Mouse (Mus musculus): ENCODE measurements at regions not wholly inside any gene's neighbourhood (a gene's known extent, or its start where the extent isn't known, plus 50 kb on each side); places are given as distances from the start of the nearest gene placed in this dataset.

DNA sequence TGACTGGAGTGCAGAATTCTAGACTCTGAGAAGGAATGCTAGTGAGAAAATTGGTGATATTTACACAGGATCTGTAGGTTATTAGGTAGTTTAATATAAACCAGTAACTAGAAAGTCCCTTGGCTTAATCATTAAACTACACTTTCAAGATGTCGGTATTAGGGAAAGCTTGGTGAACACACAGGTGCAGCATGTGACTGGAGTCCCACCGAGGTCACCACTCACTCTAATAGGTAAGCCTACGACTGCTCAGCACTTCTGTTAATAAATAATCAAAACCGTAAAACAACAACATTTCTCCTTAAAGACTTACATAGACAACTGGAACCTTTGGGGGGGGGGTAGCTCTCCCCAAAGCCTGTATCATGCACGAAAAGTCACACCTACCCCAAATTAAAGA is 125.1 kb downstream of the Polr2m start:
- 76% methylated on average over 5 of the region's 5 CpGs for WGBS
- TF ChIP-seq POLR2A (IDR thresholded peaks at IDR 0.05; ENCODE audit: borderline replicate concordance, extremely low read depth, insufficient read depth, insufficient read length) = no peak
- ATAC-seq (ENCODE audit: low FRiP score, low read depth) = no peak

GRCm38 (mm10) chr9:71358961-71359360 is 126.8 kb downstream of the Polr2m start:
- H3K9me3 ChIP-seq (ENCODE audit: control insufficient read depth, low read length) = no peaks in the 10 kb centered on the region
- 31% methylated on average over 4 of the region's 4 CpGs for WGBS
- no peaks in the 10 kb centered on the region for H3K27me3 ChIP-seq (ENCODE audit: control insufficient read depth, insufficient read depth, low read length)
- H3K36me3 ChIP-seq (ENCODE audit: control insufficient read depth, insufficient read depth, low read length) = no peaks in the 10 kb centered on the region
- H3K27ac ChIP-seq (replicated peaks; ENCODE audit: low read depth, low read length) = no peak overlapping the region
- no peak overlapping the region for H3K4me2 ChIP-seq (replicated peaks; ENCODE audit: low read depth, low read length, severe bottlenecking)
- no peaks in the 10 kb centered on the region for H3K4me1 ChIP-seq (ENCODE audit: control insufficient read depth, insufficient read depth, low read length)
- H3K9ac ChIP-seq (ENCODE audit: low read depth, low read length, severe bottlenecking) = no peak overlapping the region
- ATAC-seq (ENCODE audit: low FRiP score, low read depth) (no peak), DNase-seq (ENCODE audit: low spot score) (peak; percentile 49)
- TF ChIP-seq POLR2A (IDR thresholded peaks at IDR 0.05; ENCODE audit: borderline replicate concordance, extremely low read depth, insufficient read depth, insufficient read length) = no peak
- H3K4me3 ChIP-seq (replicated peaks; ENCODE audit: low read length) = no peak overlapping the region

More for the DNA sequence above, 125.1 kb downstream of the Polr2m start:
- DNase-seq (ENCODE audit: low spot score) = no peak
- no peak overlapping the region for H3K4me2 ChIP-seq (replicated peaks; ENCODE audit: low read depth, low read length, severe bottlenecking)
- no peaks in the 10 kb centered on the region for H3K36me3 ChIP-seq (ENCODE audit: control insufficient read depth, insufficient read depth, low read length)
- H3K27me3 ChIP-seq (ENCODE audit: control insufficient read depth, insufficient read depth, low read length) = no peaks in the 10 kb centered on the region
- H3K9me3 ChIP-seq (ENCODE audit: control insufficient read depth, low read length) = no peaks in the 10 kb centered on the region
- no peak overlapping the region for H3K4me3 ChIP-seq (replicated peaks; ENCODE audit: low read length)
- no peaks in the 10 kb centered on the region for H3K4me1 ChIP-seq (ENCODE audit: control insufficient read depth, insufficient read depth, low read length)
- no peak overlapping the region for H3K9ac ChIP-seq (ENCODE audit: low read depth, low read length, severe bottlenecking)
- no peak overlapping the region for H3K27ac ChIP-seq (replicated peaks; ENCODE audit: low read depth, low read length)

DNA sequence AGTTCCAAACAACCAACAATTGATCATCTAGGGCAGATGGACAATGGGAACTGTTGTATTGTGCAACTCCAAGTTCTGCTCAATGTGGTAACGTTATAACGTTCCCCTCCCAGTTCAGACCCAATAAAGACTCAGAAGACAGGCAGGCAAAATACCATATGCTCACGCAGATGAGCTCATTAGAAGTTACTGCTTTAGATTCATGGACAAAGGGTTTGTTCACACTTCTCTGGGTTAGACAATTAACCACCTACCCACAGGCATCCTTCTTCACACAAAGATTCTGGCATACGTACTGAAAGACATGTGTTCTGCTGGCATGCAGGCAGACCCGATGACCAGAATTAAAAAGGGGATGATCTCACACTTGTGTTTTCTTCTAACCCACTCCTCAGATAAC is 130.0 kb downstream of the Polr2m start:
- no peak overlapping the region for H3K27ac ChIP-seq (replicated peaks; ENCODE audit: low read depth, low read length)
- no peaks in the 10 kb centered on the region for H3K27me3 ChIP-seq (ENCODE audit: control insufficient read depth, insufficient read depth, low read length)
- no peak for DNase-seq (ENCODE audit: low spot score)
- TF ChIP-seq POLR2A (IDR thresholded peaks at IDR 0.05; ENCODE audit: borderline replicate concordance, extremely low read depth, insufficient read depth, insufficient read length) = no peak
- no peak overlapping the region for H3K4me2 ChIP-seq (replicated peaks; ENCODE audit: low read depth, low read length, severe bottlenecking)
- ATAC-seq (ENCODE audit: low FRiP score, low read depth) = no peak
- no peaks in the 10 kb centered on the region for H3K9me3 ChIP-seq (ENCODE audit: control insufficient read depth, low read length)
- no peaks in the 10 kb centered on the region for H3K4me1 ChIP-seq (ENCODE audit: control insufficient read depth, insufficient read depth, low read length)
- WGBS = 71% methylated on average over 5 of the region's 5 CpGs
- H3K4me3 ChIP-seq (replicated peaks; ENCODE audit: low read length) = no peak overlapping the region
- no peak overlapping the region for H3K9ac ChIP-seq (ENCODE audit: low read depth, low read length, severe bottlenecking)
- H3K36me3 ChIP-seq (ENCODE audit: control insufficient read depth, insufficient read depth, low read length) = no peaks in the 10 kb centered on the region

All from limb, embryonic 14.5 days (tissue).